Mouse (Mus musculus): ENCODE results near the gene Rnf123.

GRCm38 (mm10) chr9:108094998-108095411 is 11.9 kb upstream of the Rnf123 start:
- TF ChIP-seq CTCF (IDR thresholded peaks at IDR 0.05; ENCODE audit: low read depth, low read length) (no peak), POLR2A (IDR thresholded peaks at IDR 0.05; ENCODE audit: extremely low read depth, insufficient read depth, low read length) (no peak)
